Mouse (Mus musculus) layer of hippocampus, adult 2 months (tissue): ENCODE data around the gene Dhx38. TPM values are rescaled to one million over a fixed set of nuclear protein-coding genes. Genes with fewer than 3 reads are reported as not detected.
A peak's percentile ranks its signal among the peaks of the same experiment; 100 is the strongest.

Experiments
- DNase-seq, 2 experiments: peaks; one replicate each; pipeline ENCODE4 v3.0.0; 2022; ENCODE audit warnings: low spot score in 2 of 2
- H3K27ac ChIP-seq: fragments of 200-600 bp; 2 replicates; pipeline ENCODE4 v1.8.1; 2022
- H3K4me3 ChIP-seq: fragments of 200-600 bp; 2 replicates; pipeline ENCODE4 v1.8.1; 2022; ENCODE audit warnings: mild to moderate bottlenecking
- CTCF ChIP-seq: fragments of 200-600 bp; conservative IDR thresholded peaks from 2 replicates; pipeline ENCODE4 v1.8.1; 2022; ENCODE audit warnings: antibody characterized with exemption, mild to moderate bottlenecking, moderate library complexity
- long read RNA-seq, 2 experiments: library from polyadenylated mRNA; stranded (forward); transcript quantifications; one replicate each; pipeline ENCODE4 v2.0.0; 2021; ENCODE audit warnings: borderline mapping rate in 2 of 2
- total RNA-seq, 2 experiments: library from RNA; stranded (reverse); gene quantifications; 2 replicates each; pipeline ENCODE4 v1.2.3; 2021

The Dhx38 gene
- total RNA-seq, result 10 to 100 TPM; 28.0 to 30.1 TPM
- long read RNA-seq, experiment 1, full-length matches to known transcripts, result 4 of 14 reads
- long read RNA-seq, experiment 1, partial matches to known transcripts, result 7 of 14 reads
- long read RNA-seq, experiment 1, other reads (novel, unspliced or antisense), result 3 of 14 reads
- long read RNA-seq, experiment 2, full-length matches to known transcripts, result 15 of 36 reads
- long read RNA-seq, experiment 2, partial matches to known transcripts, result 7 of 36 reads
- long read RNA-seq, experiment 2, other reads (novel, unspliced or antisense), result 14 of 36 reads

GRCm38 (mm10) chr8:109565498-109566333, at the start of gene Dhx38, which contains the start of gene Txnl4b:
TSS of gene Dhx38 (minus strand) at chr8:109565861.
TSS of gene Txnl4b (plus strand) at chr8:109565892.
- no peak for TF ChIP-seq CTCF
- peak; percentile 98 to 99 for DNase-seq
- Histone ChIP-seq H3K4me3 (peak within 1 kb of the TSS; percentile 71), H3K27ac (peak within 1 kb of the TSS; percentile 95)

GRCm38 (mm10) chr8:109614243-109615210, 48.9 kb upstream of the Dhx38 start, which contains the start of gene Pkd1l3:
TSS of gene Pkd1l3 (plus strand) at chr8:109614517.
- H3K4me3 ChIP-seq, result peak within 1 kb of the TSS; percentile 49
- peak; percentile 71 for TF ChIP-seq CTCF
- no peak for DNase-seq

GRCm38 (mm10) chr8:109609153-109609502, 43.5 kb upstream of the Dhx38 start:
- no peak for DNase-seq
- Histone ChIP-seq H3K27ac (peak overlapping the region; percentile 99), H3K4me3 (peak overlapping the region; percentile 71)
- no peak for TF ChIP-seq CTCF

More at GRCm38 (mm10) chr8:109614243-109615210, 48.9 kb upstream of the Dhx38 start, which contains the start of gene Pkd1l3:
- H3K27ac ChIP-seq, result peak within 1 kb of the TSS; percentile 69

GRCm38 (mm10) chr8:109608271-109609152, 42.9 kb upstream of the Dhx38 start, which contains the start of gene Dhodh:
TSS of gene Dhodh (minus strand) at chr8:109608673.
- H3K27ac ChIP-seq, result peak within 1 kb of the TSS; percentile 99
- DNase-seq, result peak; percentile 95 to 98
- peak; percentile 31 for TF ChIP-seq CTCF
- peak within 1 kb of the TSS; percentile 71 for H3K4me3 ChIP-seq

- DNase-seq, result no peak
Observed at GRCm38 (mm10) chr8:109607650-109608049, 42.0 kb upstream of the Dhx38 start.

GRCm38 (mm10) chr8:109606725-109607124, 41.1 kb upstream of the Dhx38 start:
- Histone ChIP-seq H3K27ac (no peak overlapping the region), H3K4me3 (no peak overlapping the region)
- no peak for TF ChIP-seq CTCF
- DNase-seq, result no peak

More at GRCm38 (mm10) chr8:109607650-109608049, 42.0 kb upstream of the Dhx38 start:
- peak overlapping the region; percentile 99 for H3K27ac ChIP-seq
- 0 out of 2 replicates have a peak, but pooled peaks have one; percentile 2 for TF ChIP-seq CTCF
- peak overlapping the region; percentile 71 for H3K4me3 ChIP-seq

- no peak overlapping the region for H3K27ac ChIP-seq
- peak in 1 of 2 experiments; percentile 62 for DNase-seq
- H3K4me3 ChIP-seq, result no peak overlapping the region
- peak; percentile 93 for TF ChIP-seq CTCF
Observed at GRCm38 (mm10) chr8:109595854-109596253, 30.2 kb upstream of the Dhx38 start.

GRCm38 (mm10) chr8:109593117-109593788, 27.6 kb upstream of the Dhx38 start:
- peak; percentile 80 for TF ChIP-seq CTCF
- H3K27ac ChIP-seq, result no peak overlapping the region
- H3K4me3 ChIP-seq, result no peak overlapping the region
- peak in 1 of 2 experiments; percentile 41 for DNase-seq

- Histone ChIP-seq H3K4me3 (no peak overlapping the region), H3K27ac (no peak overlapping the region)
- no peak for TF ChIP-seq CTCF
- no peak for DNase-seq
Observed at GRCm38 (mm10) chr8:109592164-109592563, 26.5 kb upstream of the Dhx38 start.

GRCm38 (mm10) chr8:109591367-109591766, 25.7 kb upstream of the Dhx38 start:
- H3K4me3 ChIP-seq, result no peak overlapping the region
- DNase-seq, result no peak
- no peak overlapping the region for H3K27ac ChIP-seq
- no peak for TF ChIP-seq CTCF

- no peak overlapping the region for H3K4me3 ChIP-seq
- no peak for TF ChIP-seq CTCF
- H3K27ac ChIP-seq, result no peak overlapping the region
- DNase-seq, result no peak
Observed at GRCm38 (mm10) chr8:109590901-109591300, 25.2 kb upstream of the Dhx38 start.
